Mouse (Mus musculus): ENCODE results near the gene Bap1.

DNA sequence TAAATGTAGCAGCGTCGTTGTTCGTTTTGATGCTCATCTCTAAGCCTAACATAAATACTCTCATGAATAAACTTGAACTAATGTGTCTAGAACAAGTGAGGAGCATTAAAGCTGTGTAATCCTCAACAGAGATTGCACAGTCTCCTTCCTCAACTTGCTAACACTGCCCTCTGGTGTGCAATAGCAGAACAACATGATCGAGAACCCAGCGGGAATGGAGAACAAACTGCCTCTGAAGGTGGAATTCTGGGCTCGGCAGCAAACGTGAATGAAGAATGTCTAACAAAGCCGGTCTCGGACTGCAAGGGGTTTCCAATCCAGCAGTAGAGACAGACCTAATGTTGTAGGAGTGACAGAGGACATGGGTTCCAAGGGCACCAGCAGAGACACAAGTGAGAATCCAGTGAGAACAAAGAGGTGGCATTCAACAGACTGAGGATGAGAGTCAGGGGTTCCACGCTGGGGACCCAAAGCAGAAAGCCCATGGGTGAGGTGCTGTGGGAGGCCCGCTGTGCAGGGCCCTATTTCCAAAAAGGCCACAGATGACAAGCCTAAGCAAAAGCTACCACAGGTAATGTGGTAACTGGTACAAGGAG is 17.2 kb upstream of the Bap1 start:
- TF ChIP-seq CTCF (IDR thresholded peaks at IDR 0.05; ENCODE audit: control insufficient read depth, insufficient read depth, insufficient read length) (peak; percentile 34), MYOG (IDR thresholded peaks at IDR 0.05; ENCODE audit: control insufficient read depth, extremely low read depth, insufficient read length) (no peak), USF1 (IDR thresholded peaks at IDR 0.05; ENCODE audit: low read depth) (no peak), MAX (IDR thresholded peaks at IDR 0.05) (no peak), FOSL1 (IDR thresholded peaks at IDR 0.05; ENCODE audit: insufficient read depth, low read length, poor library complexity, severe bottlenecking) (no peak), CEBPB (IDR thresholded peaks at IDR 0.05; ENCODE audit: low read depth) (no peak), MYOD1 (IDR thresholded peaks at IDR 0.05; ENCODE audit: control insufficient read depth, insufficient read length, low read depth) (no peak)
